Mouse (Mus musculus): ENCODE results near the gene Bbx. TPM values are rescaled to one million over a fixed set of nuclear protein-coding genes. Genes with fewer than 3 reads are reported as not detected.

The Bbx gene
- total and polyA plus RNA-seq, 3 experiments = 6.5 to 36.0 (median 9.2) TPM

DNA sequence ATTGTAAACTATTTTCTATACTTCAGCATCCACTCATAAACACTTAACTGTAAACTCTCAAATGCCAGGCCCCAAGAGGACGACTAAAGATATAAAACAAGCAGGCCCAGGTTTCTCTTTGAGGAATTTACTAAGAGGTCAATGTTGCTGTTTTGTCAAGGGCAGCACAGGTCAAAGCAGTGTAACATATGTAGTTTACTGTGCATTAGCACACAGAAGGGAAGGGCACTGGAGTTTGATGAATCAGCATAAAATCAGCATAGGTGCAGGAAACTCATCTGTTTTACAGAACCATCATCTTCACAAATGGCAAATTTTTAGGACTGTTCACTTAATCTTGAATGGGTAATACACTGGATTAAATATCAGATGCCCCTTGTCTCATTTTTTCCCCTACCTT lies 205.9 kb downstream of the Bbx start:
- no peak for DNase-seq (ENCODE audit: low read depth, low spot score)
- no peak overlapping the region for H3K4me3 ChIP-seq (ENCODE audit: control insufficient read depth in 1 of 2, insufficient read depth in 1 of 2, low read depth in 2 of 2, low read length in 2 of 2)
- H3K27ac ChIP-seq (ENCODE audit: control insufficient read depth, low read depth, low read length) = no peak overlapping the region
- H3K9ac ChIP-seq (ENCODE audit: control insufficient read depth, low read depth, low read length, poor library complexity, severe bottlenecking) = no peak overlapping the region
- H3K27me3 ChIP-seq (ENCODE audit: control insufficient read depth in 1 of 2, insufficient read depth in 2 of 2, low read length in 2 of 2) = no peaks in the 10 kb centered on the region
- no peaks in the 10 kb centered on the region for H3K9me3 ChIP-seq (replicated peaks; ENCODE audit: insufficient read depth, low read length)
- peaks cover 0 to 3% of the 10 kb centered on the region in 2 experiments; a peak in 1 of 4 replicates for H3K4me1 ChIP-seq (ENCODE audit: control insufficient read depth in 1 of 2, insufficient read depth in 2 of 2, low read length in 2 of 2)
- TF ChIP-seq NRF1 (IDR thresholded peaks at IDR 0.05; ENCODE audit: insufficient read depth, low read depth, low read length, poor library complexity, severe bottlenecking) (no peak), TCF12 (IDR thresholded peaks at IDR 0.05; ENCODE audit: low read depth, low read length) (no peak)
- no peaks in the 10 kb centered on the region for H3K79me2 ChIP-seq (ENCODE audit: control insufficient read depth, insufficient read depth, low read length, poor library complexity)
- H3K36me3 ChIP-seq (ENCODE audit: control insufficient read depth in 1 of 2, insufficient read depth in 2 of 2, low read length in 2 of 2) = peaks cover 0 to 7% of the 10 kb centered on the region in 2 experiments; a peak in 3 of 4 replicates

DNA sequence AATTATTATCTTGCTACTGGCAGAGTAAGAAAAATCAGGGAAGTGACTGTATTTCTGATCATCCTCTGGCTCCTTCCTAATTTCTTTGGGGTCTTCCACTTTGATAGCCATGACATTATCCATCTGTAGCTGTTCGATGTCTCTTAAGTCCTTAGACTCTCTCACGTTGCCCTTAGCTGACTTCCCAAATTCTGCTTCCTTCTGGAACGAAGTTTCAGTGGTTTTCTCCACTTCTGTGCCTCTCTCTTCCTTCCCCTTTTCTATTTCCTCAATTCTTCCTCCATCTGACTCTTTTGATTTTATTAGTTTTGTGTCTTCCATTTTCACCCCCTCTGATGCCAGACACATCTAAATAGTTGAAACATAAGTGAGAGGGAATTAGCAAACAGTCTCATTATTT lies 207.2 kb downstream of the Bbx start:
- Histone ChIP-seq H3K36me3 (ENCODE audit: control insufficient read depth in 1 of 2, insufficient read depth in 2 of 2, low read length in 2 of 2) (peaks cover 0 to 7% of the 10 kb centered on the region in 2 experiments), H3K4me3 (ENCODE audit: control insufficient read depth in 1 of 2, insufficient read depth in 1 of 2, low read depth in 2 of 2, low read length in 2 of 2) (no peak overlapping the region), H3K27ac (ENCODE audit: control insufficient read depth, low read depth, low read length) (no peak overlapping the region)

GRCm38 (mm10) chr16:50220734-50221501 lies 211.3 kb downstream of the Bbx start:
- Histone ChIP-seq H3K36me3 (ENCODE audit: control insufficient read depth in 1 of 2, insufficient read depth in 2 of 2, low read length in 2 of 2) (peaks cover 3 to 4% of the 10 kb centered on the region in 2 experiments), H3K27me3 (ENCODE audit: control insufficient read depth in 1 of 2, insufficient read depth in 2 of 2, low read length in 2 of 2) (no peaks in the 10 kb centered on the region), H3K79me2 (ENCODE audit: control insufficient read depth, insufficient read depth, low read length, poor library complexity) (no peaks in the 10 kb centered on the region), H3K27ac (ENCODE audit: control insufficient read depth, low read depth, low read length) (no peak overlapping the region), H3K9me3 (replicated peaks; ENCODE audit: insufficient read depth, low read length) (no peaks in the 10 kb centered on the region), H3K4me3 (ENCODE audit: control insufficient read depth in 1 of 2, insufficient read depth in 1 of 2, low read depth in 2 of 2, low read length in 2 of 2) (no peak overlapping the region), H3K9ac (ENCODE audit: control insufficient read depth, low read depth, low read length, poor library complexity, severe bottlenecking) (no peak overlapping the region), H3K4me1 (ENCODE audit: control insufficient read depth in 1 of 2, insufficient read depth in 2 of 2, low read length in 2 of 2) (no peaks in the 10 kb centered on the region)
- no peak for DNase-seq (ENCODE audit: low read depth, low spot score)
- TF ChIP-seq GATA1 (IDR thresholded peaks at IDR 0.05; ENCODE audit: low read depth, low read length) (no peak), KAT2A (conservative IDR thresholded peaks at IDR 0.05; ENCODE audit: low read depth, low read length) (no peak), CTCF (IDR thresholded peaks at IDR 0.05 in 2 of 3, conservative IDR thresholded peaks at IDR 0.05 in 1 of 3; ENCODE audit: control insufficient read depth in 1 of 3, insufficient read depth in 1 of 3, low read depth in 2 of 3, low read length in 3 of 3, poor library complexity in 1 of 3, severe bottlenecking in 1 of 3) (no peak), NELFE (IDR thresholded peaks at IDR 0.05; ENCODE audit: low read depth, low read length) (no peak), USF2 (IDR thresholded peaks at IDR 0.05; ENCODE audit: borderline replicate concordance in 1 of 2, insufficient read depth in 1 of 2, low read depth in 1 of 2, low read length in 2 of 2) (no peak), SIN3A (IDR thresholded peaks at IDR 0.05; ENCODE audit: low read length) (no peak), TBP (IDR thresholded peaks at IDR 0.05; ENCODE audit: low read depth, low read length) (no peak), ZC3H11A (IDR thresholded peaks at IDR 0.05; ENCODE audit: low read depth, low read length) (no peak), GABPA (IDR thresholded peaks at IDR 0.05; ENCODE audit: low read depth, low read length) (no peak), NRF1 (IDR thresholded peaks at IDR 0.05; ENCODE audit: insufficient read depth, low read depth, low read length, poor library complexity, severe bottlenecking) (no peak), TCF12 (IDR thresholded peaks at IDR 0.05; ENCODE audit: low read depth, low read length) (no peak), MAZ (IDR thresholded peaks at IDR 0.05; ENCODE audit: low read depth, low read length) (no peak), MAFK (IDR thresholded peaks at IDR 0.05; ENCODE audit: borderline replicate concordance, low read depth, low read length) (no peak), CHD2 (IDR thresholded peaks at IDR 0.05; ENCODE audit: low read length) (no peak), POLR2A (IDR thresholded peaks at IDR 0.05; ENCODE audit: control insufficient read depth in 1 of 2, insufficient read depth in 1 of 2, low read depth in 1 of 2, low read length in 2 of 2, poor library complexity in 1 of 2) (no peak)

More for the DNA sequence above, 207.2 kb downstream of the Bbx start:
- DNase-seq (ENCODE audit: low read depth, low spot score) = peak; percentile 51
- H3K27me3 ChIP-seq (ENCODE audit: control insufficient read depth in 1 of 2, insufficient read depth in 2 of 2, low read length in 2 of 2) = no peaks in the 10 kb centered on the region
- TF ChIP-seq TCF12 (IDR thresholded peaks at IDR 0.05; ENCODE audit: low read depth, low read length) = no peak
- peak in 1 of 2 experiments; percentile 41; a peak in 1 of 4 replicates for TF ChIP-seq EP300 (IDR thresholded peaks at IDR 0.05; ENCODE audit: low read depth in 1 of 2, low read length in 2 of 2)
- TF ChIP-seq TAL1 (IDR thresholded peaks at IDR 0.05; ENCODE audit: low read length) = no peak
- no peak for TF ChIP-seq SMC3 (IDR thresholded peaks at IDR 0.05; ENCODE audit: low read depth, low read length)
- TF ChIP-seq JUND (IDR thresholded peaks at IDR 0.05; ENCODE audit: low read depth, low read length) = no peak
- TF ChIP-seq ZC3H11A (IDR thresholded peaks at IDR 0.05; ENCODE audit: low read depth, low read length) = no peak
- no peaks in the 10 kb centered on the region for H3K79me2 ChIP-seq (ENCODE audit: control insufficient read depth, insufficient read depth, low read length, poor library complexity)
- H3K9me3 ChIP-seq (replicated peaks; ENCODE audit: insufficient read depth, low read length) = no peaks in the 10 kb centered on the region
- peaks cover 0 to 3% of the 10 kb centered on the region in 2 experiments; a peak in 1 of 4 replicates for H3K4me1 ChIP-seq (ENCODE audit: control insufficient read depth in 1 of 2, insufficient read depth in 2 of 2, low read length in 2 of 2)
- H3K9ac ChIP-seq (ENCODE audit: control insufficient read depth, low read depth, low read length, poor library complexity, severe bottlenecking) = no peak overlapping the region

All from MEL (cell line).